Mouse (Mus musculus) hindbrain, embryonic 14.5 days (tissue): ENCODE measurements around the gene Sirt4. TPM values are rescaled to one million over a fixed set of nuclear protein-coding genes. Genes with fewer than 3 reads are reported as not detected.
A peak's percentile ranks its signal among the peaks of the same experiment; 100 is the strongest.
"Not testable (repeated sequence)": the region's sequence is repeated elsewhere in the genome, so short reads cannot be mapped to it uniquely, and the experiment has no call there.

Experiments
- ATAC-seq: fragments of 200-750 bp; cut with Nextera tagmentation; 2 replicates; pipeline ENCODE4 v1.8.0; 2017; ENCODE audit warnings: moderate number of reproducible peaks, mild to moderate bottlenecking, moderate TSS enrichment, moderate library complexity; ENCODE audit not compliant: low FRiP score
- DNase-seq: peaks from one replicate; pipeline ENCODE4 v3.0.0-alpha.2; 2015; ENCODE audit warnings: low spot score
- H3K27ac ChIP-seq: fragments of 300-500 bp; sonication (generic); 2 replicates; pipeline ENCODE4 v1.5.1; 2014; ENCODE audit warnings: mild to moderate bottlenecking, moderate library complexity
- H3K27me3 ChIP-seq: fragments of 300-500 bp; sonication (generic); 2 replicates; pipeline ENCODE4 v1.6.1; 2014; ENCODE audit warnings: mild to moderate bottlenecking, low read length, mixed read lengths; ENCODE audit not compliant: control insufficient read depth, insufficient read depth
- H3K36me3 ChIP-seq: fragments of 300-500 bp; sonication (generic); replicated peaks from 2 replicates; pipeline ENCODE4 v1.6.1; 2014; ENCODE audit not compliant: control insufficient read depth, insufficient read depth
- H3K4me1 ChIP-seq: fragments of 300-500 bp; sonication (generic); replicated peaks from 2 replicates; pipeline ENCODE4 v1.6.1; 2014; ENCODE audit warnings: antibody characterized with exemption, low read length, mixed read lengths; ENCODE audit not compliant: control insufficient read depth, insufficient read depth
- H3K4me2 ChIP-seq: fragments of 300-500 bp; sonication (generic); replicated peaks from 2 replicates; pipeline ENCODE4 v1.6.1; 2014; ENCODE audit warnings: mild to moderate bottlenecking, moderate library complexity
- H3K4me3 ChIP-seq: fragments of 300-500 bp; sonication (generic); replicated peaks from 2 replicates; pipeline ENCODE4 v1.5.1; 2014; ENCODE audit warnings: mild to moderate bottlenecking, low read length
- H3K9ac ChIP-seq: fragments of 300-500 bp; sonication (generic); 2 replicates; pipeline ENCODE4 v1.6.1; 2014
- H3K9me3 ChIP-seq: fragments of 300-500 bp; sonication (generic); 2 replicates; pipeline ENCODE4 v1.6.1; 2016; ENCODE audit warnings: low read length; ENCODE audit not compliant: control insufficient read depth
- WGBS: fragments of 180-500 bp; shearing (Covaris S2); extraction: QIAGEN DNeasy Blood & Tissue Kit; methylation state at CpG from one replicate; pipeline ENCODE4 v1.1.7; 2014; 5-methylcytosine and 5-hydroxymethylcytosine counted together
- polyA plus RNA-seq: library from polyadenylated mRNA; unstranded; fragments of >200 nt; fragmentation: Nextera tagmentation; extraction: Ambion mirVana; gene quantifications from 2 replicates; pipeline ENCODE4 v1.2.1, GENCODE M21; 2014

The Sirt4 gene
- polyA plus RNA-seq, 1 experiment from 2014 or later: 19.1 TPM

GRCm38 (mm10) chr5:115509321-115509761 is 24.8 kb upstream of the Sirt4 start:
- Histone ChIP-seq H3K4me1 (peaks cover 33% of the 10 kb centered on the region), H3K9ac (peak overlapping the region; percentile 84; the same call in 1 of the 2 replicates), H3K9me3 (no peaks in the 10 kb centered on the region), H3K4me2 (peak overlapping the region; percentile 63), H3K4me3 (no peak overlapping the region), H3K27ac (peak overlapping the region; percentile 48; the same call in 1 of the 2 replicates), H3K36me3 (no peaks in the 10 kb centered on the region), H3K27me3 (no peaks in the 10 kb centered on the region)
- 42% methylated on average over 15 of the region's 15 CpGs for WGBS
- no peak for DNase-seq
- no peak for ATAC-seq

- H3K4me2 ChIP-seq: peak overlapping the region; percentile 63
- H3K27ac ChIP-seq: no peak overlapping the region
- H3K4me3 ChIP-seq: peak overlapping the region; percentile 80
- no peaks in the 10 kb centered on the region for H3K9me3 ChIP-seq
- peak overlapping the region; percentile 84 for H3K9ac ChIP-seq
- DNase-seq (no peak), ATAC-seq (no peak)
- H3K4me1 ChIP-seq: peaks cover 33% of the 10 kb centered on the region
- H3K36me3 ChIP-seq: no peaks in the 10 kb centered on the region
- H3K27me3 ChIP-seq: no peaks in the 10 kb centered on the region
- WGBS: 27% methylated on average over 10 of the region's 10 CpGs
Measured at GRCm38 (mm10) chr5:115508859-115509147, 24.3 kb upstream of the Sirt4 start.

GRCm38 (mm10) chr5:115507981-115508858 is 23.7 kb upstream of the Sirt4 start:
- WGBS: 44% methylated on average over 18 of the region's 18 CpGs
- peak overlapping the region; percentile 80 for H3K4me3 ChIP-seq
- H3K27me3 ChIP-seq: no peaks in the 10 kb centered on the region
- H3K4me2 ChIP-seq: peak overlapping the region; percentile 63
- H3K9ac ChIP-seq: peak overlapping the region; percentile 84
- DNase-seq: no peak
- no peak overlapping the region for H3K27ac ChIP-seq
- peaks cover 33% of the 10 kb centered on the region for H3K4me1 ChIP-seq
- no peaks in the 10 kb centered on the region for H3K9me3 ChIP-seq
- no peaks in the 10 kb centered on the region for H3K36me3 ChIP-seq
- no peak for ATAC-seq

- Histone ChIP-seq H3K9ac (peak overlapping the region; percentile 84), H3K4me3 (peak overlapping the region; percentile 80), H3K4me2 (peak overlapping the region; percentile 63), H3K36me3 (no peaks in the 10 kb centered on the region), H3K4me1 (peaks cover 33% of the 10 kb centered on the region), H3K9me3 (no peaks in the 10 kb centered on the region), H3K27me3 (no peaks in the 10 kb centered on the region), H3K27ac (no peak overlapping the region)
- ATAC-seq (no peak; the same call in 1 of the 2 replicates), DNase-seq (no peak)
- 30% methylated on average over 12 of the region's 12 CpGs for WGBS
Measured at GRCm38 (mm10) chr5:115507267-115507980, 22.9 kb upstream of the Sirt4 start.

GRCm38 (mm10) chr5:115506454-115507201 is 22.1 kb upstream of the Sirt4 start, which contains the start of gene Pxn:
TSS of gene Pxn (plus strand) at chr5:115506676.
- Histone ChIP-seq H3K9ac (peak within 1 kb of the TSS; percentile 84), H3K4me2 (peak within 1 kb of the TSS; percentile 63), H3K4me1 (peaks cover 33% of the 10 kb centered on the region), H3K27me3 (no peaks in the 10 kb centered on the region), H3K9me3 (no peaks in the 10 kb centered on the region), H3K27ac (no peak within 1 kb of the TSS), H3K36me3 (no peaks in the 10 kb centered on the region), H3K4me3 (peak within 1 kb of the TSS; percentile 80)
- peak; percentile 74 for ATAC-seq
- WGBS: under 1% methylated on average over 57 of the region's 74 CpGs
- peak; percentile 92 for DNase-seq

- H3K4me1 ChIP-seq: peaks cover 33% of the 10 kb centered on the region
- not testable (repeated sequence) for H3K9me3 ChIP-seq, H3K4me3 ChIP-seq, DNase-seq, H3K4me2 ChIP-seq, H3K9ac ChIP-seq, H3K36me3 ChIP-seq, H3K27me3 ChIP-seq, H3K27ac ChIP-seq, ATAC-seq
- WGBS: 78% methylated on average over 4 of the region's 4 CpGs
Measured at GRCm38 (mm10) chr5:115505617-115506016, 21.1 kb upstream of the Sirt4 start.

GRCm38 (mm10) chr5:115503035-115503434 is 18.5 kb upstream of the Sirt4 start:
- H3K4me2 ChIP-seq: no peak overlapping the region
- DNase-seq (no peak), ATAC-seq (no peak)
- 71% methylated on average over 12 of the region's 12 CpGs for WGBS
- H3K27ac ChIP-seq: no peak overlapping the region
- H3K27me3 ChIP-seq: no peaks in the 10 kb centered on the region
- H3K36me3 ChIP-seq: no peaks in the 10 kb centered on the region
- no peak overlapping the region for H3K9ac ChIP-seq
- no peak overlapping the region for H3K4me3 ChIP-seq
- peaks cover 10% of the 10 kb centered on the region for H3K4me1 ChIP-seq
- no peaks in the 10 kb centered on the region for H3K9me3 ChIP-seq

GRCm38 (mm10) chr5:115500383-115500935 is 15.9 kb upstream of the Sirt4 start:
- H3K9me3 ChIP-seq: no peaks in the 10 kb centered on the region
- no peaks in the 10 kb centered on the region for H3K36me3 ChIP-seq
- H3K4me3 ChIP-seq: no peak overlapping the region
- DNase-seq (no peak), ATAC-seq (no peak)
- H3K9ac ChIP-seq: no peak overlapping the region
- no peak overlapping the region for H3K27ac ChIP-seq
- H3K4me1 ChIP-seq: no peaks in the 10 kb centered on the region
- H3K27me3 ChIP-seq: no peaks in the 10 kb centered on the region
- no peak overlapping the region for H3K4me2 ChIP-seq
- WGBS: 91% methylated on average over 12 of the region's 12 CpGs
